Mouse (Mus musculus): Measurements from ENCODE around the gene Sat1. TPM values are rescaled to one million over a fixed set of nuclear protein-coding genes. Genes with fewer than 3 reads are reported as not detected.
"Not testable (repeated sequence)": the region's sequence is repeated elsewhere in the genome, so short reads cannot be mapped to it uniquely, and the experiment has no call there.

Sat1 gene
- 10 to 100 TPM; 34.8 to 35.5 TPM for total RNA-seq (2021)

DNA sequence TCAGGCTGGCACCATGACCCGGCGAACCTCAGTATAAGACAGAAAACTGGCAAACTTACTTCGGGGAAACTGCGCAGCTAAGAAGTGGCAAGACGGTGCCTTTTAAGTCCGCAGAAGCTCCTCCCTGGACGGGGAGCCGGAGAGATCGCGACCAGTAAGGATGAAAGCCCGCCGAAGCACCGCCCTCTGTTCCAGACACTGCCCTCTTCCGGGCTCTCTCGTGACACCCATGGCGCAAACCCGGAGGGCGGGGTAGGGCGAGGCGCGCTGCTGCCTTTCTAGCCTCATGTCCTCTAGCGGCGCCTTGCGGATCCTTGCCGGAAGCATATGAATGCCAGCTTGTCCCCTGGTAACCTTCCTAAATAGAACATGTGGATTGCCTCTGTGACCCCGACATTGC is at the start of gene Sat1:
Gene Sat1, minus strand, starts transcription at position 179 of the 400 bp plus-strand sequence.
- peak; percentile 91 for DNase-seq (ENCODE audit: low spot score)
- intact Hi-C loops (cut with DNase I), result loop anchor here (5.0 to 10.0 kb wide), 3 partner anchors 46 to 99 kb away; partner anchors contain the start of gene Acot9

DNA sequence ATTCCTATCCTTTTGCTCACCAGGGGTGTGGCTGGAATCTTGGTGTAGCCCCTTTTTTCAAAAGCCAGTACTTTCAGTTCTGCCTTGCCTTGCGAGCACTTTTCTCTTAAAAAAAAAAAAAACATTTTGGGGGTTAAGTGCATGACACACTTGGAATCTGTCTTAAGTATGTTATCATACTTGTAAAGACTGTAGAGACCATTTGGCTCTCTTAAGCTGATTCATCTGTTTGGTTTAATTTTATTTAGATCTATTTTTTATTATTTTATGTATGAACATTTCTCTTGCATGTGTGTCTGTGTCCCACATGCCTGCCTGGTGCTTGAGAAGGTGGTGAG is 46.6 kb upstream of the Sat1 start:
- DNase-seq (ENCODE audit: low spot score), result no peak
- intact Hi-C loops (cut with DNase I), result loop anchor here (2.0 to 5.0 kb wide), 2 partner anchors 46 to 118 kb away; partner anchors contain the start of gene Sat1

DNA sequence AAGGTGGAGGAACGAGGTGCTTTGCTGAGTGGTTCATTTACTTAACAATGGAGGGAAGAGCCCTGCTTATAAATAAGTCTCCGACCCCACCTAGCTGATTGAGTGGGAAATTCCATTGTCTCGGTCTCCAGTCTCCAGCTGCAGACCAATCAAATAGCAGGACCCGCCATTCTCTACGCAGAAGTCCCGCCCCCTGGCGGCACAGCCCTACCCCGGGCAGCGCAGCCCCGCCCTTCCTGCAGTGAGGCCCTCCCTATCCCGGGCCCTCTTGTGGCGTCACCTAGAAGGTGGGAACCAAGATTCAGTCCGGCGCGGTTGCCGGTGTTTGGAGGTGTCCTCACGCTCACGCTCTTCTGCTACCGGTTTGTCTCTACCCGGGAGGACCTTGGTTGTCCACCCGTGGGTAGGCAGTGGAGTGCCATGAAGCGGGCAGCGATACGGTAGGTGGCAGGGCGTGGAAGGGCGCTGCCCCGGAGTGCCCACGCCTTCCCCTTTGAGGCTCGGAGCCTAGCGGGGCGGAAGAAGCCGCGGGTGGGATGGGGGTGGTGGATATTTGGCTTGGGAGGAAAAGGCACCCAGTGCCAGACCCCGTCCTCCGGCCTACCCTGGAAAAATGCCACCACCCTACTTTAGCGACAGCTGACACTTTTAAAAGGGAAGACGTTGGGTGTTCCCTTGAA is 46.1 kb upstream of the Sat1 start, which contains the start of gene Acot9:
Gene Acot9, plus strand, starts transcription at position 209 of the 680 bp plus-strand sequence.
- DNase-seq (ENCODE audit: low spot score), result peak; percentile 83

DNA sequence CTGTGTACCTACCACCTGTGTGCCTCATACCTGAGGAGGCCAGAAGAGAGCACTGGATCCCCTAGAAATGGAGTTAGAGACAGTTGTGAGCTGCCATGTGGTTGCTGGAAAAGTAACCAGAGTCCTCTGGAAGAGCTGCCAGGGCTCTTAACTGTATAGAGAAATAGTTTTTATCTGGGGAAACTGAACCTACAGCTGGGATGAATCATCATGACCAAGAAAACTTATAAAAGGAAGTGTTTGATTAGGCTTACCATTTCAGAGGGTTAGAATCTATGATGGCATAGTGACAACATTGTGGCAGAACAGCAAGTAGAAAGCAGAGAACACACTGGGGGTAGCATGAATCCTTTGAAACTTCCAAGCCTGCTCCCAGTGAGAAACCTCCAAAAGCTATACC is 40.6 kb upstream of the Sat1 start:
- intact Hi-C loops (cut with DNase I), result no loop called here
- no peak for DNase-seq (ENCODE audit: low spot score)

More for the DNA sequence above, 46.1 kb upstream of the Sat1 start, which contains the start of gene Acot9:
- intact Hi-C loops (cut with DNase I), result loop anchor here (2.0 to 5.0 kb wide), 2 partner anchors 45 to 118 kb away; partner anchors contain the start of gene Sat1

DNA sequence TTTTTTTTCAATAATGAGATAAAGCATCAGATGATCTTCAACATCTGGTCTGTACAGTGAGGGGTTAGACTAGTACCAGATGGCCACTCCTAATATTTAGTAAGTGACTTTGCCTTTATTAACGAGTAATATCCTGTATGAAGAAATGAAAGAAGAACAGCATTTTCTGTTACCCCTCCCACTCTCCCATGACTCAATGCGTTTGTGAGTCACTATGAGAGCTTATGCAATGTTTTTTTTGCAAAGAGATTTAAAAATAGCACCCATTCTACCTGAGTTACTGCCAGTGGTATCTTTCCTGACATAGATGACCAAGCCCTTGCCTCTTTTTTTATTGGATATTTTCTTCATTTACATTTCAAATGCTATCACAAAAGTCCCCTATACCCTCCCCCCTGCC is 2.0 kb upstream of the Sat1 start:
- no peak for DNase-seq (ENCODE audit: low spot score)
- intact Hi-C loops (cut with DNase I), result loop anchor here (5.0 to 10.0 kb wide), 3 partner anchors 44 to 97 kb away; partner anchors contain the start of gene Acot9

DNA sequence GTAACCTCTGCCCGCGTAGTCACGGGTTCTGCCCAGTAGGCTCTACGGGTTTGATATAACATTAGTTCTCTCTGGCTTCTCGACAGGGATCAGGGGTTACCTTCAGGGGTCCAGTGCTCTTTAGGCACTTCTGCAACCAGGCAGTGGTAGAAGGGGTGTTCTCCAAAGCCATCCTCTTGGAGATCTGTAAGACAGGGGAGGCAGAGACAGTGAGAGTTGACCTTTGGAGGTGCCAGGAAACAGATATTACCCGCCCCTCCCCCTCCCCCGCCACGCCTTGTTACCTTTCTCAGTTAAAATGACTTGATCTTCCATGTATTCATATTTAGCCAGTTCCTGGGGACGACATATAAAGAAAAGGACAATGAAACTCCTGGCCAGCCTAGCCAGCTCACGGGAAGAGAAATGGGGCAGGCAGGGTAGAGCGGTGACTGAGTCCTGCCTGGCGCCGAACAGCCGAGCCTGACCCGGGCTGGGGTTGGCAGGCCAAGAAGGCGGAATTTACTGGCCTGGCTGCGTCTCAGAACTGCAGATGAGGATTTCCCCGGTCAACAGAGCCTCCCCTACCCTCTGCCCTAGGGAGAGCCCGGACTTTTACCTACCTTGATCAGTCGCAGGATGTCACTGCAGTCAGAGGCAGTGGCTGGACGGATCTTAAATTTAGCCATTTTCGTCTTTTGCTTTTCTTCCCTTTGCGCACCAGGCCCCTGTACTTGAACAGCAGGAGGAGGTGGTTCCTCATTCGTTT is 574 bp downstream of the Sat1 start:
- DNase-seq (ENCODE audit: low spot score), result peak; percentile 8
- intact Hi-C loops (cut with DNase I), result loop anchor here (5.0 to 10.0 kb wide), 3 partner anchors 47 to 99 kb away; partner anchors contain the start of gene Acot9

DNA sequence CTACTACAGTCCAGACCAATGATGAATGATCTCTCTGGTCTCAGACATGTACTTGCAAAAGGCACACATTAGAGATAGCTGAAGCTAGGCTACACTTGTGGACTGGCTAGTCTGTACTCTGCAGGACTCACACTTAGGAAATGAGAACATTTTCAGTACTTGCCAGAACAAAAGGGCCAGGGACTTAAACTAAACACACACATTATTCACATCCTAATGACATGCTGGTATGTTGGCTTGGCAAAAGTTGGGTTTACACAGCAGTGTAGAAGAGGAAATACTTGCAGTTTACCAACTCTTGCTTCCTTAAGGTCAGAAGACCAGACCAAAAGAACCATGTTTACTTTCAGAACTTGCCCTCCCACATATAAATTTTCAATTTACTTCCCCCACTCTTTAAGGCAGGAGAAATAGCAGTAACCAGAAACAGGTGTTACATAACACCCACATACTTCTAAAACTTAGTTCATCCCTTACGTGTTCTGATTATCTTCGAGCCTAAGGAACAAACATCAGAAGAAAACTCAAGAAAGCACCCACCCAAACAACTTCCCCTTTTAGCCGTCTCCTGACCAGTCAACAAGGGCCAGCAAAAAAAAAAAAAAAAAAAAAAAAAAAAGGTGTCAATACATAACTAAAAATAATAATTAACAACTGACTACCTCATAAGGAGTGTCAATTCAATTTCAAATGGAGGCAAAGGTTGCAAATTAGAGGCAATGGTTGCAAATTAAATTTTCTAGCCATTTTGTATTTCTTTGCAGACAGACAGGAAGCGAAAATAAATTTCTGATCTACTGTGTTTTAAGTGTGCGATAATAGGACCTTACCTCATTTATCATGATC is 1.7 kb downstream of the Sat1 start:
- intact Hi-C loops (cut with DNase I), result loop anchor here (5.0 to 10.0 kb wide), 3 partner anchors 48 to 100 kb away; partner anchors contain the start of gene Acot9
- DNase-seq (ENCODE audit: low spot score), result no peak

DNA sequence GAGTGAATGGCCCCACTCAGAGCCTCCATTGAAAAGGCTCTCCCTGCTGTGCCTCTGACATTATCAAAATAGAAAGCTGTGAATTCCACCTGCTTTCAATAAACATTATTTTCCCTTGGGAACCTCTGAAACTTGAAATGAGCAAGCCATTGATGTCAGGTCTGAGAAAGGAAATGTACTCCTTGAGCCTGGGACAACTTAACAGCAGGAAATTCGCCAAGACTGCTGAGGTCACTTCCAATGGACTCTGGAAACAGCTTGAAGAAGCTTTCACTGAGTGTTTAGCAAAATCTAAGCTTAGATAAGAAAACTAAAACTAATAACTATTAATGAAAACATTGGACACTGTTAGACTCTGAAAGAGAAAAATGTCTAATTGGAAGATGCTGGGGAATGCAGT is 7.6 kb downstream of the Sat1 start:
- DNase-seq (ENCODE audit: low spot score), result no peak
- intact Hi-C loops (cut with DNase I), result no loop called here

DNA sequence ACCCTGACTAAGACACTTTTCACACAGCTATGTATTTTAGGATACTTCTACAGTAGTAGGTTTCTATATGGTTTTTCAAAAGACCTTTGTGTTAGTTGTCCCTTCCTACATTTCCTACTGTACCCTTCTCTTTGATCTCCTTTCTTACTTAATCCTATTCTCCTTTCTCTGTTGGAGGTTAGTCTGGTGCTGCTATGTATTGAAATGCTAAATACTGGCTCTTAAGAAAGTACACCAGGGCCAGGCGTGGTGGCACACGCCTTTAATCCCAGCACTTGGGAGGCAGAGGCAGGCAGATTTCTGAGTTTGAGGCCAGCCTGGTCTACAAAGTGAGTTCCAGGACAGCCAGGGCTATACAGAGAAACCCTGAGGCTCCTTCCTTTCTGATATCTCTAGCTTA is 10.8 kb downstream of the Sat1 start:
- intact Hi-C loops (cut with DNase I); DNase-seq (ENCODE audit: low spot score): not testable (repeated sequence)

DNA sequence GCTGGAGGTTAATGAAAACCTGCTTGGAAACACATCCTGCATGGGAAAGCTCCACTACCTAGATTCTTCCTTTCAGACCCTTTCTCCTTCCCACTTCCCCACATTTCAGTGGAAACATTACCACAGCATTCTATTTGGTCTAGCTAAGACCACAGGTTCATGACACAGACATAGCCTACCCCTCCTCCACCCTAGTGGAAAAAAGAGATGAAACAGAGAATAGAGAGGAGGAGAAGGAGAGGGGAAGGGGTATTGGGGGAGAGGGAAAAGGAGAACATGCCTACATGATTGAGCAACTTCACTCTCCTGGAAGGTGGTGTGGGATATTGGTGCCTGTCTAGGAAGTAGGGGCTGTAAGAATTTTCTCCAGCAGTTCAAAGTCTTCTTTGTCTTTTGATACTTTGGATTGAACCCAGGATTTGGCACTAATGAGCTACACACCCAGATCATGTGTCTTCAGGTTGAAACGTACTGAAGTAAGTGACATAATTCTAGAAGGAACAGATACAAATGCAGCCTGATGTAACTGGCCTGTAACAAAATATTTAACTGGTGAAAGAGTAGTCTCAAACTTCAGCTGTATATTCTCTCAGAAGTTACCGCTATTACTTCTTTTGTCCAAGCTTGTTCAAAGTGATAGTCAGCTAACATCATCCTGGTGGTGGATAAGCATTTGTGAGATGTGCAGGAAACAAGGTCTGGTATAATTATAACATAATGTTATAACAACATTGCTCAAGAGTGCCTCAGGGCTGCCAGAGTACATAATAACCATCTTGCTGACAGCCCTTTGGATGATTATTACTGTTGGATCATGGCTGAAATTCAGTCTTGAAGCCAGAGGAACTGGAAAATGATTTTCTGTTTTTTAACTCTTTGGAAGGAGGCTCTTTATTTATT is 13.6 kb downstream of the Sat1 start:
- intact Hi-C loops (cut with DNase I), result no loop called here
- DNase-seq (ENCODE audit: low spot score), result no peak

DNA sequence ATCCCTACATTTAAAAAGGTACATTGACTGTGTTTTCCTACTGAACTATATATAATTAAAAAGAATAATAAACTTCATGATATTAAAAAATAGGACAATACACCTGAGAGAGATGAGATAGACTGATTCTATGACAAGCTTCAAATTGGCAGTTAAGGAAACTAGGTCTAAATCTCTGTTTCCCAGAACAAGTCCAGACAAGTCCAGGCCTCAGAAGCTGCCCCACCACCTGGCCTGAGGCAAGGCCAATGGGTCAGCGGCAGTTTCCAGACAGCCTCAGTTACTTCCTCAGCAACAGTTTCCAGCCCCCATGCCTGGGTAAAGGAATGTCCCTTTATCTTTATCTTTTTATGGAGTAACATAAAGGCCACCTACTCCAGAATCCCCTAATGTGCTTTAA is 14.4 kb downstream of the Sat1 start:
- intact Hi-C loops (cut with DNase I), result no loop called here
- no peak for DNase-seq (ENCODE audit: low spot score)

DNA sequence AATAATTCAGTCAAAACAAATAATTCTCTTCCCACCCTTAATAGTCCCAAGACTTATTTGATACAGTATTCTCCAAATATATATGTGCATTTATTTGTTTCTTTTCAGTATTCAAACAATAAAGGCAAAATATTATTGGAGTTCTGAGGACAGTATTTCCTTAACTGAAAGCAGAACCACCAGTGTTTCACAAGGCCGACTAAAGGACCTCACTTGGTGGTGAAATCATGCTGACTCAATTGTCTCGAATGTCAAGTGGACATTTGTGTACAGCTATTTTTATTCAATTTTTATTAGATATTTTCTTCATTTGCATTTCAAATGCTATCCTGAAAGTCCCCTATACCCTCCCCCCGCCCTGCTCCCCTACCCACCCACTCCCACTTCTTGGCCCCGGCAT is 21.3 kb downstream of the Sat1 start:
- no peak for DNase-seq (ENCODE audit: low spot score)
- intact Hi-C loops (cut with DNase I), result no loop called here

DNA sequence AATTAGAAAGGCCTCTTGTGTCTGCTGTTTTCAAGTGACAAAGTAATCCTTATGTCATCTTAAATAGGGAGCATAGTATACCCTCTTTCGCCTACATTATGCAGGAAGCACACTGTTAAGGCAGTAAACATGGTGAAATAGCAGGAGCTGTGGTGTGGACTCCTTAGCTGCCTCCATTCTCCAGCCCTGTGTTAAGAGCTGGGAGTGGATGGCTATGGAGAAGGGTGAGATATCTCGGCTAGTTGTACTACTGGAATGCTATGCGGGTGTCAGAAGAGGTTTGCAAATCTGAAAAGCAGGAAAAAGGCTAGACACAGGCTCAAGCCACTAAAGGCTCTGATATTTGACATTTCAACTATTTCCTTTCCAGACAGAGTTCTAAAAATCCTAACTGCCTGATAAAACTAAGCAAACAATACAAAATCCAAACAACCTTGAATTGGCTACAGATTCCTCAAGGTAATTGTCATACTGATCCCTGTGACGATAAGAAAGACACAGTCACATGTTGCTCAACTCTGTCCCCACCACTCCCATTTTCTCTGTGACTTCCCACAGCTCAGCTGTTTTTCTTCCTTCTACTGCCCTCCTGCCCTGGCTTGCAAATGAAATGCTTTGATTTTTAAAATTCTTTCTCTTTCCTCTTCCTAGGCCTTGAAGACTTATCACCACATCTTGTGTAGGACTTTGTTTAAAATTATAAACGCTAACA is 22.4 kb downstream of the Sat1 start:
- intact Hi-C loops (cut with DNase I), result no loop called here

DNA sequence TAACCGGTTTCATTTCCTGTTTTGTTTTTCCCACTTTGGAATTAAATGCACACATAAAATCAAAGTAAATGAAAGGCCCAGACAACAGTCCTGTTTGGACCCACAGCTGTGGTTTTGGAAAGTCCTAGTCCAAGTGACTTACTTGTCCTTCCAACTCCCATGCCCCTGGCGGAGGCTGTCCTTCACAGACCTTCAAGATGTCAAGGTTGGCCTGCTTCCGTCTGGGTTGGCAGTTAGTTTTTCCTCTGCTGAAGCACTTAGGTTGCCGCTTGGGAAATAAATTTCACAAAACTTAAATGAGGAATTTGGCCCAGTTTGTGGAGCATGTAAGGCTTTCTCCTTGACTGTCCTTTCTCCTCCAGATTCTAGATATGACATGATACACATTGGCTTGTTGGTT is 24.3 kb downstream of the Sat1 start:
- intact Hi-C loops (cut with DNase I), result no loop called here
- DNase-seq (ENCODE audit: low spot score), result no peak

More for the DNA sequence above, 22.4 kb downstream of the Sat1 start:
- DNase-seq (ENCODE audit: low spot score), result no peak

DNA sequence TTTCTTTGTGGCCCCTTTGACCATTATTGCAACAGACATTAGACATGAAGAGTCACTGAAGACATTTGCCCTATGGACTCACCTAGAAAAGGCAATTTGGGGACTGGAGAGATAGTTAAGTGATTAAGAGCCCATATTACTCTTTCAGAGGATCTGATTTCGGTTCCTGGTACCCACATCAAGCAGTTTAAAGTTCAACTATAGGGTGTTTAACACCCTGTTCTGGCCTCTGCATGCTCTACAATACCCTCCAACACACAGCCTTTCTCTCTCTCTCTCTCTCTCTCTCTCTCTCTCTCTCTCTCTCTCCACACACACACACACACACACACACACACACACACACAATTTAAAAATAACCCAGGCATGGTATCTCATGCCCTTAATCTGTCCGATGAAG is 38.6 kb downstream of the Sat1 start:
- intact Hi-C loops (cut with DNase I), result no loop called here

DNA sequence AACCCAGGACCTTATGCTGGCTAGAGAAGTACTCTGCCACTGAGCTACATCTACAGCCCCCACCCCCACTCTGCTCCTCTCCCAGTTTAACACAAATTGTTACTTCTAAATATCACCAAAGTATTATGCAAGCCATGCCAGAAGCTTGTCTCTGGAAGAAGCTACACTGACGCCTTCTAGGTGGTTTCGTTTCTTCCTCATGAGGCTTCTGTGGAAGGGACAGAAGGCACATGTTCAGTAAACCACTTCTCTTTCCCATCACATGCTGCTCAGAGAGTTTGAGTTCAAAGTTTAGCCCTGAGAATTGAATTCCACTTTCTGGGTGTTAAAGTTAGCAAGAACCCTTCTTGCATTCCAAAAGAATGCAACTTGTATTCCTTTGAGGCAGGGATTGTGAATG is 39.0 kb downstream of the Sat1 start:
- intact Hi-C loops (cut with DNase I), result no loop called here
- no peak for DNase-seq (ENCODE audit: low spot score)

More for the DNA sequence above, 38.6 kb downstream of the Sat1 start:
- no peak for DNase-seq (ENCODE audit: low spot score)

DNA sequence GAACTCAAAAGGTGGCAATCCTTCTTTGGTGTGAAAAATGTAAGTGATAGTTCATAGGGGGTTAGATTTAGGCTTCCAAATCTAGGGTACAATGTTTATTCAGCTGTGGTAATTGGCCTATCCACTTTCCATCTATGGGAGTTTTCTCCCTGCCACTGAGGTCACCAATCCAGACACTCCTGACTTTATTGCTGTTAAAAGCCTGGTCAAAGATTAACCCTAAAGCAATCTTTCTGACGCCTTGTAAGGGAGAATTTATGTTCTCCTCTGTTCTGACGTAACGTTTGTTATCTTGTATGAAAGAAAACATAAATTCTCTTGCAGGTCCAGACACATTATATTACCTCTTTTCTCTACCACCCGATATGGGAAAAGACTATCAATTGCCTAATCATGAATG is 40.7 kb downstream of the Sat1 start:
- intact Hi-C loops (cut with DNase I), result no loop called here

DNA sequence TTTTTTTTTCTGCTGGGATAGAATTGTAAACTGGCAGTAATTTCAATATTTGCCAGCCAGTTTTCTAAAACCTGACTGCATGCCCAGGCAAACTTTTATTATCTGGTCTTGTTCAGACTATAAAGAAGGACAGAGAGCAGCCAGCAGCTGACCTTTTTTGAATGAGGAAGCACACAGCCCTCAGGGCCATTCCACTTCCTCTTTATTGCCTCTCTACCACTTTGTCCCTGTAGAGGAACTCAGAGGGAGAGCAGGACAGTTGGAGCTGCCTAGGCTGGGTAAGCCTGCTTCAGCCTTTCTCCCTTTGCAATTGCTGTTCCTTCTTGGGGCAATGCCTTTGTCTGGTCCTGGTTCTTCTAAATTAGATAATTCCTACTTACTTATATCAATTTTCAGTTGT is 43.9 kb downstream of the Sat1 start:
- intact Hi-C loops (cut with DNase I), result no loop called here
- DNase-seq (ENCODE audit: low spot score), result no peak

More for the DNA sequence above, 40.7 kb downstream of the Sat1 start:
- DNase-seq (ENCODE audit: low spot score), result no peak

Data from heart, postnatal 25 days (tissue).